Mouse (Mus musculus) megakaryocyte, embryonic 14.5 days (primary cell): ENCODE results near the gene 4930519P11Rik.

Experiments used
- FLI1 ChIP-seq: IDR thresholded peaks from 2 replicates; pipeline ENCODE4 v1.6.1; 2012; ENCODE audit warnings: low read length, inconsistent platforms, mixed read lengths
- GATA1 ChIP-seq: IDR thresholded peaks from 3 replicates; pipeline ENCODE4 v1.6.1; 2012; ENCODE audit warnings: mixed read lengths, low read length, inconsistent platforms, borderline replicate concordance

DNA sequence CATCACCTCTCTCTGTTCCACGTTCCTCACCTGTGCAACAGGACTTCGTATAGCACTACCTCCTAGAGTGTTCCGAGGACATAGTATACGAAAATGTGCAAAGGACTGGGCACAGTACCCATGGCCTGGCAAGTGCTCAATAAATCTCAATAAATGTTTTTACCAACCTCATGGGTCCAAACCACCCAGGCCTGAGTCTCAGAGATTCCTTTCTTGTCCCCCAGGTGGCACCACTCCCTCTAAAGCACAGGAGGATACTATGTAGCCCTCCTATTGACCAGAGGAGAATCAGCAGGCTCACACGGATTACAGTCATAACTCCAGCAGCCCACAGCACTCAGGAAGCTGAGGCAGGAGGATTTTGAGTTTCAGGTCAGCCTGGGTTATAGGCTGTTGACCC, 33.4 kb upstream of the 4930519P11Rik start:
- TF ChIP-seq GATA1 = no peak
- no peak for TF ChIP-seq FLI1
